Mouse (Mus musculus) liver, embryonic 11.5 days (tissue): ENCODE measurements around the gene Krtap28-13. TPM values are rescaled to one million over a fixed set of nuclear protein-coding genes. Genes with fewer than 3 reads are reported as not detected.

Experiments
- ATAC-seq: fragments of 200-750 bp; cut with Nextera tagmentation; replicated peaks from 2 replicates; pipeline ENCODE4 v1.8.0; 2017; ENCODE audit warnings: moderate number of reproducible peaks, mild to moderate bottlenecking, moderate TSS enrichment, moderate library complexity; ENCODE audit not compliant: low FRiP score
- DNase-seq: peaks from one replicate; pipeline ENCODE4 v3.0.0-alpha.2; 2017; ENCODE audit warnings: low spot score
- H3K27ac ChIP-seq: fragments of 300-500 bp; sonication (generic); 2 replicates; pipeline ENCODE4 v1.5.1; 2014; ENCODE audit warnings: mild to moderate bottlenecking, low read depth, low read length, control low read depth
- H3K27me3 ChIP-seq: fragments of 300-500 bp; sonication (generic); replicated peaks from 2 replicates; pipeline ENCODE4 v1.6.1; 2014; ENCODE audit warnings: low read length, mixed read lengths; ENCODE audit not compliant: control insufficient read depth, insufficient read depth
- H3K36me3 ChIP-seq: fragments of 300-500 bp; sonication (generic); 2 replicates; pipeline ENCODE4 v1.6.1; 2014; ENCODE audit warnings: mild to moderate bottlenecking, low read length, moderate library complexity, mixed read lengths; ENCODE audit not compliant: control insufficient read depth, insufficient read depth
- H3K4me1 ChIP-seq: fragments of 300-500 bp; sonication (generic); replicated peaks from 2 replicates; pipeline ENCODE4 v1.6.1; 2014; ENCODE audit warnings: low read length, mixed read lengths; ENCODE audit not compliant: control insufficient read depth, insufficient read depth
- H3K4me2 ChIP-seq: fragments of 300-500 bp; sonication (generic); 2 replicates; pipeline ENCODE4 v1.6.1; 2014; ENCODE audit warnings: mild to moderate bottlenecking, control low read depth, moderate library complexity
- H3K4me3 ChIP-seq: fragments of 300-500 bp; sonication (generic); 2 replicates; pipeline ENCODE4 v1.5.1; 2014; ENCODE audit warnings: low read depth, low read length, control low read depth
- H3K9ac ChIP-seq: fragments of 300-500 bp; sonication (generic); 2 replicates; pipeline ENCODE4 v1.6.1; 2014; ENCODE audit warnings: low read depth, low read length, control low read depth
- H3K9me3 ChIP-seq: fragments of 300-500 bp; sonication (generic); 2 replicates; pipeline ENCODE4 v1.6.1; 2016; ENCODE audit warnings: low read length, inconsistent platforms, mixed read lengths; ENCODE audit not compliant: control insufficient read depth
- WGBS: fragments of 180-500 bp; shearing (Covaris S2); extraction: QIAGEN DNeasy Blood & Tissue Kit; methylation state at CpG from one replicate; pipeline ENCODE4 v1.1.7; 2014; 5-methylcytosine and 5-hydroxymethylcytosine counted together
- polyA plus RNA-seq: library from polyadenylated mRNA; unstranded; fragments of >200 nt; fragmentation: Nextera tagmentation; extraction: Ambion mirVana; gene quantifications from 2 replicates; pipeline ENCODE4 v1.2.1, GENCODE M21; 2014

The Krtap28-13 gene
- not detected in 2 replicates for polyA plus RNA-seq

DNA sequence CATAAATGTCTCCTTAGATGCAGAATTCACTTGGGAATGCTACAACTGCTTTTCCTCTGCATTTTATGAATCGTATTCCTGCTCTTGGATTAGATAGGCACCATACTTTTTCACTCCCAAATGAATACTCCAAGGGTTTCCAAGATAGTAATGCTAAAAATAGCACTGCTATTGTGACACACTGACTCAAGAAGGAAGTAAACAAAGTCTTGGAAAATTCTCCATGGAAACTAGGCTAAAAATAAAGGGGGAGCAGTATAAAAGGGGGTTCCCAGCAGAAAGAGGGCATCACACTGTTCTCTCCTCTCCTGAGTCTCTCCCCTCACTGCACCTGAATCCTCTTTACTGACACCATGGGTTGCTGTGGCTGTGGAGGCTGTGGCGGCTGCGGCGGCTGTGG, at the start of gene Krtap28-13:
Gene Krtap28-13, plus strand, starts transcription at position 288 of the 400 bp plus-strand sequence.
- ATAC-seq, result no peak
- WGBS, result 85% methylated on average over 4 of the region's 4 CpGs

GRCm38 (mm10) chr1:83014477-83014876, 46.3 kb upstream of the Krtap28-13 start:
- Histone ChIP-seq H3K36me3 (no peaks in the 10 kb centered on the region), H3K4me3 (no peak overlapping the region), H3K27me3 (no peaks in the 10 kb centered on the region), H3K4me1 (no peaks in the 10 kb centered on the region), H3K9ac (no peak overlapping the region), H3K4me2 (no peak overlapping the region), H3K9me3 (no peaks in the 10 kb centered on the region), H3K27ac (no peak overlapping the region)
- WGBS, result 81% methylated on average over 3 of the region's 3 CpGs
- ATAC-seq (no peak), DNase-seq (no peak)

More for the DNA sequence above, at the start of gene Krtap28-13:
- Histone ChIP-seq H3K4me1 (no peaks in the 10 kb centered on the region), H3K36me3 (no peaks in the 10 kb centered on the region), H3K4me3 (no peak within 1 kb of the TSS), H3K27me3 (no peaks in the 10 kb centered on the region), H3K9ac (no peak within 1 kb of the TSS), H3K9me3 (no peaks in the 10 kb centered on the region), H3K27ac (no peak within 1 kb of the TSS), H3K4me2 (no peak within 1 kb of the TSS)
- DNase-seq, result no peak

DNA sequence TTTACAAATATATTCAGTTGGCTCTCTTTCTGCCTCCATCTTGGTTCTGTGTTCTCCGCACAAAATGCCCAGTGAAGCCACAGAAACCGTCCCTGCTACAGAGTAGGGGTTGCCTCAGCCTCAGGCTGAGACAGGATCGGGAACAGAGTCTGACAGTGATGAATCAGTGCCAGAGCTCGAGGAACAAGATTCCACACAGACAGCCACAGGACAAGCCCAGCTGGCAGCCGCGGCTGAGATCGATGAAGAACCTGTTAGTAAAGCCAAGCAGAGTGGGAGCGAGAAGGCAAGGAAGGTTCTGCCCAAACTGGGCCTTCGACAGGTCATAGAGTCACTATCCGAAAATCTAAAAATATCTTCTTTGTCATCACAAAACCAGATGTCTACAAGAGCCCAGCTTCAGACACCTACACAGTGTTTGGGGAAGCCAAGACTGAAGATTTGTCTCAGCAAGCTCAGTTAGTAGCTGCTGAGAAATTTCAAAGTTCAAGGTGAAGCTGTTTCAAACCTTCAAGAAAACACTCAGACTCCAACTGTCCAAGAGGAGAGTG, 45.3 kb upstream of the Krtap28-13 start:
- ATAC-seq (no peak), DNase-seq (no peak)
- no peak overlapping the region for H3K9ac ChIP-seq
- H3K4me2 ChIP-seq, result no peak overlapping the region
- H3K4me1 ChIP-seq, result no peaks in the 10 kb centered on the region
- H3K4me3 ChIP-seq, result no peak overlapping the region
- no peak overlapping the region for H3K27ac ChIP-seq
- H3K36me3 ChIP-seq, result no peaks in the 10 kb centered on the region
- no peaks in the 10 kb centered on the region for H3K27me3 ChIP-seq
- H3K9me3 ChIP-seq, result no peaks in the 10 kb centered on the region
- 69% methylated on average over 10 of the region's 10 CpGs for WGBS

- Histone ChIP-seq H3K27me3 (no peaks in the 10 kb centered on the region), H3K9me3 (no peaks in the 10 kb centered on the region), H3K4me3 (no peak overlapping the region), H3K27ac (no peak overlapping the region), H3K36me3 (no peaks in the 10 kb centered on the region), H3K9ac (no peak overlapping the region), H3K4me1 (no peaks in the 10 kb centered on the region), H3K4me2 (no peak overlapping the region)
- ATAC-seq (no peak), DNase-seq (no peak)
- 75% methylated on average over 1 of the region's 1 CpGs for WGBS
Observed at GRCm38 (mm10) chr1:83016556-83016955, 44.2 kb upstream of the Krtap28-13 start.

- H3K27me3 ChIP-seq, result no peaks in the 10 kb centered on the region
- no peak overlapping the region for H3K9ac ChIP-seq
- WGBS, result 53% methylated on average over 1 of the region's 1 CpGs
- H3K27ac ChIP-seq, result no peak overlapping the region
- DNase-seq, result no peak
- no peak overlapping the region for H3K4me2 ChIP-seq
- H3K9me3 ChIP-seq, result no peaks in the 10 kb centered on the region
- H3K4me1 ChIP-seq, result no peaks in the 10 kb centered on the region
- H3K4me3 ChIP-seq, result no peak overlapping the region
- H3K36me3 ChIP-seq, result no peaks in the 10 kb centered on the region
- ATAC-seq, result no peak
Observed at GRCm38 (mm10) chr1:83031950-83032349, 28.8 kb upstream of the Krtap28-13 start.

DNA sequence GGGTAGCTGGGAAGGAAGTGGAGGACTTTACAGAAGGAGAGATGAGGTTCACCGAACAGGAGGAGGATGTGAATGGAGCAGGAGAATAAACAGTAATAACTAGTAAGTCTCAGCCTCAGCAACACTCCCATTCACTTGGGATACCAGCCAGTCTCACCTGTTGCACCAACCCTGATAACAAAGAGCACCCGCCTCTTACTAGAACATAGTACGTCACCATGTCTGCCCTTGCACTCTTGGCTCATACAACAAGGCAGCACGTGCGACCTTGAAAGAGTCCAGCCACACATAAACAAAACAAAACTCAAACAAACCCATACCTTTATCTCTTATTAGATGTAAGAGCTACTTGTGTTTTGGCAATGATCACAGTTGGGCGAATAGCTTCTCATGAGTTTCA, 28.2 kb upstream of the Krtap28-13 start:
- WGBS, result 86% methylated on average over 6 of the region's 6 CpGs
- Histone ChIP-seq H3K4me1 (no peaks in the 10 kb centered on the region), H3K9ac (no peak overlapping the region)

GRCm38 (mm10) chr1:83034509-83034908, 26.2 kb upstream of the Krtap28-13 start:
- no peaks in the 10 kb centered on the region for H3K4me1 ChIP-seq
- 58% methylated on average over 5 of the region's 5 CpGs for WGBS
- no peaks in the 10 kb centered on the region for H3K9me3 ChIP-seq
- no peak overlapping the region for H3K27ac ChIP-seq
- no peaks in the 10 kb centered on the region for H3K27me3 ChIP-seq
- no peak overlapping the region for H3K9ac ChIP-seq
- H3K4me3 ChIP-seq, result no peak overlapping the region
- no peak for ATAC-seq
- no peak for DNase-seq
- no peaks in the 10 kb centered on the region for H3K36me3 ChIP-seq
- no peak overlapping the region for H3K4me2 ChIP-seq

More for the DNA sequence above, 28.2 kb upstream of the Krtap28-13 start:
- Histone ChIP-seq H3K9me3 (no peaks in the 10 kb centered on the region), H3K4me3 (no peak overlapping the region), H3K27me3 (no peaks in the 10 kb centered on the region), H3K27ac (no peak overlapping the region), H3K4me2 (no peak overlapping the region), H3K36me3 (no peaks in the 10 kb centered on the region)
- ATAC-seq, result no peak
- no peak for DNase-seq

DNA sequence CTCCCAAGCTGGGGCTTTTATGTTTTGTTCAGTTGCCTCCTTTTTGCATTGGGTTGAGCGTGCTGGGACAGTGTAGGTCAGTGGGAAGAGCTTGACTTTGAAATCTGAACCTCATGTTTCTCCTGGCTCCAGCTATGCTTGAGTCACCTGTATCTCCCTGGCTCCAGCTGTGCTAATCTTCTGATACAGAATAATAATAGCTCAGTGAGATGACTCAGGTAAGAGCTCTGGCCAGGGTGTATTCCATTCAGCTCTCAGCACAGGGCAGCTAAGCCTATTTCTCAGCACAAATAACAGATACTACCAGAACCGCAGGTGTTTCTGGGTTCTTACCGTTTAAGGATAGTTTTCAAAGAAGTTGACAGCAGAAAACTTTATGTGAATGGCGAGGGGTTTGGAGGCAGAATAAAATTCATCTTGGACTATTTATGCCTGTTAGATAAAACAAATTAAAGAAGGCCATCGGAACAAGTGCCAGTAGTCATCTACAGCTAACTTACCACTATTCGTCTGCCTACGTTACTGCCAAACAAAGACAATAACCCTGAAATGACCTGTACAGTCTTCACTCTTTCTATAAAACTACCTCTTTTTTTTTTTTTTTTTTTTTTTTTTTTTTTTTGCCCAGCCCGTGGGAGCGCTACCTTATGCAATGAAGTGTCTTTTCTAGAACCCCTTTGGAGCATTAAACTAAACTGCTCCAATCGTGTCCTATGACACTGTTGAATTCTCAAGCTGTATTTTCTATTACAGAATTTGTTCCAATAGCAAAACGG, 23.6 kb upstream of the Krtap28-13 start:
- Histone ChIP-seq H3K9ac (no peak overlapping the region), H3K36me3 (no peaks in the 10 kb centered on the region), H3K9me3 (no peaks in the 10 kb centered on the region), H3K4me1 (no peaks in the 10 kb centered on the region), H3K4me3 (no peak overlapping the region), H3K27ac (no peak overlapping the region), H3K4me2 (no peak overlapping the region), H3K27me3 (no peaks in the 10 kb centered on the region)
- DNase-seq (no peak), ATAC-seq (no peak)
- 73% methylated on average over 11 of the region's 11 CpGs for WGBS
